Mouse (Mus musculus): ENCODE measurements around the gene Fam131a.

Fam131a gene

DNA sequence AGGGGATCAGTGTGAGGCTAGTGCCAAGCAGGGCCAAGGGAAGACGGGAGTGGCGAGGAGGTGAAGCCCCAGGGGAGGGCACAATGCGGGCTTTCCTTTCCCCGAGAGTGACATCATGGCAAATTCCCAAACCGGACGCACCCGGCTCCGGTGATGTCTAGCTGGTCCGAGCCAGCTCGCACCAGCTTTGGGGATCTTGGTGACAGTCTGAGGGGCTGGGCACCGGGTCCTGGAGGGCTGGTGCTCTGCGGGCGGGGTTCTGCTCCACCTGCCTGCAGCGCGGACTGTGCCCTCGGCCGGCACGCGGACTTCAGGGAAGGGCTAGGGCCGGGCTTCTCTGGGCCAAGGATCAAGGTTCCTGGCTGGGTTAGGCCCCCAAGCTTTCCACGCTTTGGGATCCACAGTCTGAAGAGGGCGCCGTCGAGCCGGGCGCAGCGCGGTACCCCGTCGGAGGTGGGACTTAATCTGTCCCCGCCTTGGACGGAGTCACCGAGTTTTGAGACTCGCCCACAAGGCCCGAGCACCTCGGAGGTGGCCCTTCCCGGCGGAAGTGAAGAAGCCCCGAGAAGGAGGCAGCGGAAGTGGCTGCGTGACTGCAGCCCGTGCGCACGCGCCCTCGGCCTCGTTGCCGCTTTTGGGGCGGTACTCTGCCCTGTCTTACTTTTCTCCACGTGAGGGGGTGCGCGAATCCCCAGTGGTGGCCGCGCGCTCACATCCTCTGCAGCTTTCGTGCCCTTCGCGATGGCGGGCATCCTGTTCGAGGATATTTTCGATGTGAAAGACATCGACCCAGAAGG is 24.3 kb downstream of the Fam131a start, which contains the start of the genes Polr2h and Clcn2:
Polr2h (plus strand) TSS at position 485 of the 797 bp plus-strand sequence.
Clcn2 (minus strand) TSS at position 566 of the 797 bp plus-strand sequence.
- peak; percentile 94 for DNase-seq

DNA sequence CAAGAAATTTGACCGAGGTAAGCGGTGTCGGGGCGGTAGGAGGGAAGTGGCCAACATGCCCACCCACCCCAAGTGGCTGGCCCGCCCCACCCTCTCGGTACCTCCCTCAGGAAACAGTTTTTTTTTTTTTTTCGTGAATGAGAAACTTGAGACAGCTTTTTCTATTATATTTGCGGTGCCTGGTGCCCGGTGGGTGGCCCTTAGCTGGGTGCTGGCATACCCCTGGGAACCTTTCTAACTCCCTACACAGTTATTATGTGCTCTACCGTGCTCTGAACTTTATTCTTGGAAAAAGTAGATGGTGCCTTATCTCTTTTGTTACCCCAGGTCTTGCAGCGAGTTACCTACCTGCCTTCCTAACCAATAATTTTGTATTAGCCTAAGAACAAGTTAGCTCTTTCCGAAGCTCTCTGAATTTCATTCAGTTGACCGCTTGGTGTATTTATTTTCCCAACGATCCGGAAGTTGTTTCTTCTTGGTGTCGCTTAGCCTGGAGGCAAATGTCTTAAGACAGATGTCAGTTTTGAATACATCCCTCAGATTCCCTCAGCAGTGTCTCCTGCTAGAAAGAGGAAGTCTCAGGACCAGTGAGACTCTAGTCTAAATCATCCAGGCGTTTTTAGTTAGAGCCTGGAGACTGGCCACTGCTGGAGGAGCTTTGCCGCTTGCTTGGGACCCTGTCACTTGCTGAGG is 25.1 kb downstream of the Fam131a start:
- DNase-seq = no peak

DNA sequence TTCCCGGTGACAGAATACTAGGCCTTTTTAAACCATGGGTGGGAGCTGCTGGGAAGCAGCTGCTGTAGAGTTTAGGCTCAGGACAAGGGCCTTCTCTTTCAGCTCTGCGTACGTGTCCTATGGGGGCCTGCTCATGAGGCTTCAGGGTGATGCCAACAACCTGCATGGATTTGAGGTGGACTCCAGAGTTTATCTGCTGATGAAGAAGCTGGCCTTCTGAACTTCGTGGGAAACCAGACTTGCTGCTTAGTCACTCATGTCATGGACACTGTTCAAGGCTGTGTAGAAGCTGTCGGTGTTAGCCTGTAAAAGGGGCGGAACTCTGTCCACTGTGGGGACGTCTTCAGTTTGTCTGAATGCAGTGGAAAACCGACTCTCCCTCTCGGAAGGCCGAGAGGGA is 28.8 kb downstream of the Fam131a start:
- no peak for DNase-seq

DNA sequence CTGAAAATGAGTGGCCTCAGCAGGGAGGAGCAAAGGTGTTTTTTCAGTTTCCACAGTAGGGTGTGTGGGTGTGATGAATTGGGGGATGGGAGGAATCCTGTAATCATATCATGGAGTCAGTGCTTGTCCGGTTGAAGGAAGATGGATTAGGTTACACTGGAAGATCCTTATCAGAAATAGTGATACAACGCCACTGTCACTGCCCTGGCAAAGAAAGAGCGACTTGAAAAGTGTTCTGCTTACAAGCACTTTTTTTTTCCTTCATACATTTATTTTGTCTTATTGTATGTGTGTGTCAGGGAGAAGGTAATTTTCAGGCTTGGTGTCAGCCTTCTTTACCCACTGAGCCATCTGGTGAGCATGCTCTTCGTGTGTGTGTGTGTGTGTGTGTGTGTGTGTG is 29.7 kb downstream of the Fam131a start:
- DNase-seq = no peak

DNA sequence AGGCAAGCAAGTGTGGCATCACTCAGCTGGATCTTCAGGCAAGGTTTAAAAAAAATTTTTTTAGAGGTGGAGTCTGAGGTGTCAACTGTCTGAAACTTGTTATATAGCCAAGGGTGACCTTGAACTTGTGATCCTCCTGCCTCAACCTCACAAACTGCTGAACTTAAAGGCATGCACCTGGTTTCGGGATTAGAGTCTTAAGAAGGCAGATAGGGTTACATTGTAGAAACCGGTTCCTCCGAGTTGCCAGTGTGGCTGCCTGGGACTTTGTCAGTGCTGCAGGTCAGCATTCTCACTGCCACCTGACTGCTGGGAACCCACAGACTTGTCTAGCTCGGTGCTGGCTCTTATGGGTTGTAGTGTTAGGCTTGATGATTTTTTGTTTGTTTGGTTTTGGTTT is 30.2 kb downstream of the Fam131a start:
- no peak for DNase-seq

DNA sequence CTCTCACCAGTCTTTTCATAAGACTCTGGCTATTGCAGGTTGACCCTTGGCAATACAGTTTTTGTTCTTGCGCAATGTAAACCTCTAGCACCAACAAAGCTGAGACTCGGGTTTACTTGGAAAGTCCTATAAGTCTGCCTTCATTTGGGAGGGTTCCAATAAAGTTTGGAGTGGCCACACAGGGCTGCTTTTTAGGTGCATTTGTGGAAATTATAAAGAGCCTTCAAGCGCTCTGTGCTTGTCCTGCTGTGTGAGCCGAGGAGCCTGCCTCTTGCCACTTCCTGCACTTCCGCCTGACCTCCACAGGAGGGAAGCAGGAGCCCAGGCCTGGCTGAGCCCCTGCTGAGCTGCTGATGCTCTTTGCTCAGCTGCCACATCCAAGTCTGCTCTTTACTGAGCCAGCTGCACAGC is 31.3 kb downstream of the Fam131a start:
- peak; percentile 43 for DNase-seq

DNA sequence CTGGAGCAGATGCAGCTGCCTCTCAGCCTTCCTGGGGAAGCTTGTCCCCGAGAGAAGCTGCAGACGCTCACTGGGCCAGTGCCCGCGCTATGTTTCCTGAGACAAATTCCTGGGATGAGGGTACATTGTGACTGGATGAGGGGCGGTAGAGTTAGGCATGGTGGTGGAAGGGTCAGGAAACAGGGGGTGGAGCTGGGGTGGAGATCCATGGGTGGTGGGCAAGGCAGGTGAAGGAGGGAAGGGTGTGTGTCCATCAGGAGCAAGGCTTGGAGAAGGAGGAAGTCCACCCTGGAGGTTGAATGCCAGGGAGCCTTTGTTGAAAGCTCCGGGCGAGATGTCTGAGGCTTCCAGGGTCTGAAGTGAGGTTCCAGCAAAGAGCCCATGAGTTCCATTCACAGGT is 32.3 kb downstream of the Fam131a start:
- no peak for DNase-seq

DNA sequence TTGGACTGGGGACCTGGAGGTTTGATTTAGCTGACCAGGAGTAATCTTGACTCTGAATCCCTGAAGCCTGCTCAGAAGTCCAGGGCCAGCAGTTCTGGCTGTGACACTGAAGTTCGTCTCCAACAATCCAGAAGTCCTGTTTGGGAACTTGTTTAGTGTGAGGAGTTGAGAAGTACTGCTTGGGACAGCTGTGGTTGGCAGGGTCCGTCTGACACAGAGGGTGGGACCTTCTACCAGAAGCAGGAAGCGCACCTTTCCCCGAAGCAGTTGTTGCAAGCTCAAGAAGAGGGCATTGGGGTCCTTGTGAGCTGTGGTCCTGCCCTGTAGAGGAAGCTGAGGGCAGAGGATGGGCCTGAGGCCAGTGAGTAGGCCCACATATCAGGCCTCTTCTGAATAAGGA is 32.7 kb downstream of the Fam131a start:
- no peak for DNase-seq

DNA sequence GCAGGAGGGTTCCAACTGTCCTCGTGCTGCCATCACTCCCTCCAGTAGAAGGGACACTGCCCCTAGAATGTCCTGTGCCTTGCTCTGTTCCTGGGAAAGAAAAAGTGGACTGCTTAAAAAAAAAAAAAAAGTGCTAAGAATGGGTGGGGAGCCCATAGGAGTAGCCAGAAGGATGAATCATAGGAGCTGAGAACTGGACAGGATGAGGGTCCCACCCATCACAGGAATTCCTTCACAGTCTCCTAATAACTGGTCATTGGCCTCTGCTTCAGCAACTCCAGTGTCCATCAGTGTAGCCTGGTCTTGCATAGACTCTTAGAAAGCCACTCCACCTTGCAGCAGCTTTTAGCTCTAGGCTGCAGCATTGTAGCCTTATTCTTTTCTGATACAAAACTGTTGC is 33.3 kb downstream of the Fam131a start:
- no peak for DNase-seq

DNA sequence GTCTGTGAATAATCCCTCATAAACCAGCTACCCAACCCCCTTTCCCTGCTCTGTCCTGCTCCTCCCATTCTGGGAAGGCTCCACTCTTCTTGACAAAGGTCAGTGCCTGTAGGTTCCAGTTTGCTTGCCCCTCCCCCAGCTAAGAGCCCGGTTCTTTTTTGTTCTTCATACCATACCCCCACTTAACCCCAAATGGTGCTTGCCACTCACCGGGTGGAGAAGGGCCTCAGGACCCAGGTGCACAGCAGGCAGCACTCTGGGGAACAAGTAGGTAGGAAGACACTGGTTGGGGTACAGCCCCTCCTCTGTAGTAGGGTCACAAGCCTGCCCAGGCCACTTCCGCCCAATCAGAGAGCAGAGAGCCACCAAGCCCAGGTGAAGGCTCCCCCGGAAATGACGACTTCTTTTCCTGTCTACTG is 37.3 kb downstream of the Fam131a start:
- DNase-seq = no peak

DNA sequence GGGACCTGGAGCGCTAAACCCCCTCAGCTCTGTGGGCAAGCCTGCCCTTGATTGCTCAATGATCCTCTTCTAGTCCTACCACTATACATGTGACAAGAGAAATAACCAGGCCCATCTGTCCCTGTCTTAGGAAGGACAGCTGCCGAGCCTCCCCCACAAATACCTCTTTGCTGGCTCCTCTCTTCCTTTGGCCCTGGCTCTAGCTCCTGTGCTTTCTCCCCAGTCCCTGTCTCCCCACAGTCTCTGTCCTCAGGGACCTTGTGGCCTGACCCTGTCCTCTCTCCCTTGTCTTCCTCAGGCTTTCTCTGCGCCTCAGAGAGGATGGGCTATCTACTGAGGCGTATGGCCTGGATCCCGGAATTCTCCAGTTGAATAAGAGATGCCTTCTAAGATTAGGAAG is 38.6 kb downstream of the Fam131a start:
- DNase-seq = no peak

DNA sequence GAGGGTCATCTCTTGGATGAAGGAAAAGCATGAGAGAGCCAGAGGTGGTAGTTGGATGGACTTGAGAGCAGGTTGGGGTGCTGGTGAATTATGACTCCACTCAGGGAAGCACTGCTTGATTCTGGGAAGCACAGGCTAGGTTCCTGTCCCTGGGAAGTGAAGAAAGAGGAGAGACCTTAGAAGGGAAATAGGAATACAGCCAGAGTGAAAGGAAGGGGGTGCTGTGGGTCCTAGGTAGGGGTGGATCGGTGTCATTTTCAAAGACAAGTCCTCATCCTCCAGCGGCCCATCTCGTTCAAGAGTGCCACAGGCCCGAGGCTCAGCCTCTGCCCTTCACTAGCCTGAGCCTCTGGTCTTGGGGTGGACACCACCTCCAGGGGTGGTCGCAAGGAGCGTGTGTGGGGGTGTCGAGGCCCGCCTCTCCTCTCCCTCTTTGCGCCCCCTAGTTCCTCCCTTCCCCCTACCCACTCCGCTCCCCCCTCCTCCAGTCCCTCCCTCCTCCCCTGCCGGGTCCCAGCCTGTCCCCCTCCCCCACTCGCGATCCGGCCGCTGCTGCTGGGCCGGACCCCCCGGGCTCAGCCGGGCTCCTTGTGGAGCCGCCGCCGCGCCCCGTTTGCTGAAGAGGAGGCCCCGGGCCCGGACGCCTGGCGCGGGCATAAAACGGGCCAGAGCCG is 39.3 kb downstream of the Fam131a start:
- no peak for DNase-seq

DNA sequence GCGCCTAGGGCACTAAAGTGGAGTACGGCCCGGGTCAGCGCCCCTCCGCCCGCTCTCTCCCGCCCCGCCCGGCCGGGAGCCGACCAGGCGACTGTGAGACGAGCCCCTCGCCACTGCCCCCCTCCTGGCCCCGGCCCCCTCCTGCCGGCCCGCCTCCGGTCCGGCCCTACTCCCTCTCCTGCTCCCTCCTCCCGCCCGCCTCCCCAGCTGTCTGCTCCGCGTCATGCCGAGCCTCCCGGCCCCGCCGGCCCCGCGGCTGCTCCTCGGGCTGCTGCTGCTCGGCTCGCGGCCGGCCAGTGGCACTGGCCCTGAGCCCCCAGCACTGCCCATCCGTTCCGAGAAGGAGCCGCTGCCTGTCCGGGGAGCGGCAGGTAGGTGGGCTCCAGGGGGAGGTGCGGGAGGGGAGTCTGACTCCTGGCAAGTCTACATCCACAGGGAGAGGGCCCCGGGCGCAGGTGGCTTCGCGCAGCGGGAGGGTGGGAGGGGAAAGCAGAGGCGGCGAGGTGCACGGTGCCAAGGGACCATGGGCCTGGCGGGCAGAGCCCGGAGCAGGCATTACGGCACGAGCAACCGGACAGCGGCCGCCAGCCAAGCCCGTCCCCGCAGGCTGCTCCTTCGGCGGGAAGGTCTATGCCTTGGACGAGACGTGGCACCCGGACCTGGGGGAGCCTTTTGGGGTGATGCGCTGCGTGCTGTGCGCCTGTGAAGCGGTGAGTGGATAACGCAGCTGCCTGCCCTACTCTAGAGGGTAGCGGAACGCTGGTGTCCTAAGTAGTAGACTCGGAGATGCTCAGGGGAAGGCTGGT is 40.1 kb downstream of the Fam131a start, which contains the start of gene Chrd:
Chrd (plus strand) TSS at position 203 of the 806 bp plus-strand sequence.
- DNase-seq = peak; percentile 66

DNA sequence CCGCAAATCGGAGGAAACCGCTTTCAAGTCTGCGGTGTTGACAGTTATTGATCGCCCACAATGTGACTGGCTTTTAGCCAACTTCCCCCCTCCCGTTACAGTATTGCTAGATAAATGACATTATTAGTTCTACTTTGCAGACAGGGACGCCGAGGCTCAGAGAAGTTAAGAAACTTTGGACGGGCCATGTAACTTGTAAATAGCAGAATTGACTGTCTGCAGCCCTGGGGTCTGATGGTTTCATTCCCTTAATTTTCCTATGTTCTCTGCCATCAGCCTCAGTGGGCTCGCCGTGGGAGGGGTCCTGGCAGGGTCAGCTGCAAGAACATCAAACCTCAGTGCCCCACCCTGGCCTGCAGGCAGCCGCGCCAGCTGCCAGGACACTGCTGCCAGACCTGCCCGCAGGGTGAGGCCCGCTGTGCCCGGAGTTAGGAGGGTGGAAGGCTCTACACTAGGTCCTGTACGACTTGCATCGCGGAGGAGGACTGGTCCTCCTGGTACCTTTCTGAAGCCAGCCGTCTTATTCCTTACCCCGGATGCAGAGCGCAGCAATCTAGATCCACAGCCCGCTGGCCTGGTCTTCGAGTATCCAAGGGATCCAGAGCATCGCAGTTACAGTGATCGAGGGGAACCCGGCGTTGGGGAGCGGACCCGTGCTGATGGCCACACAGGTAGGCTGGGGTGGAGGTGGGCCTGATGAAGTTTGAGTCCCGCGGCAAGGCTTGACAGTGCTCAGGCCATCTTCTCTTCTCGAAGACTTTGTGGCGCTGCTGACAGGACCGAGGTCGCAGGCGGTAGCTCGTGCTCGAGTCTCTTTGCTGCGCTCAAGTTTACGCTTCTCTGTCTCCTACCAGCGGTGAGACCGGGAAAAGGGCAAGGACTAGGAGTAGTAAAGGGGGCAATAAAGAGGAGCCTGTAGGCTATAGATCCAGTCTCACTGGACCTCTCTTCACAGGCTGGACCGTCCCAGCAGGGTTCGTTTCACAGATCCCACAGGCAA is 41.0 kb downstream of the Fam131a start, which contains the start of gene Thpo:
Thpo (minus strand) TSS at position 781 of the 1,000 bp plus-strand sequence.
- DNase-seq = no peak

DNA sequence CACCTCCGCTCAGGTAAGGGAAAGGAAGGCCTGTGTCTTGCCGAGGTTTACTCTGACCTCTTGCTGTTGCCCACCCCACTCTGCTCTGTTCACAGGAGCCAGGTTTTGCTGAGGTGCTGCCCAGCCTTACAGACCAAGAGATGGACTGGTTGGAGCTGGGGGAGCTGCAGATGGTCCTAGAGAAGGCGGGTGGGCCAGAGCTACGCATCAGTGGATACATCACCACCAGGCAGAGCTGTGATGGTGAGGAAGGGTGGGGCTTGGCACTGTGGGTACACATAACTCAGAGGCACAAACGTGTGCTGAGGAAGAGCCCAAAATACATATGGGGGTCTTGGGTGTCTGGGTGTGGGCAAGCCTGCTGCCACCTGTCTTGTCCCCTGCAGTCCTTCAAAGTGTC is 42.6 kb downstream of the Fam131a start:
- no peak for DNase-seq

DNA sequence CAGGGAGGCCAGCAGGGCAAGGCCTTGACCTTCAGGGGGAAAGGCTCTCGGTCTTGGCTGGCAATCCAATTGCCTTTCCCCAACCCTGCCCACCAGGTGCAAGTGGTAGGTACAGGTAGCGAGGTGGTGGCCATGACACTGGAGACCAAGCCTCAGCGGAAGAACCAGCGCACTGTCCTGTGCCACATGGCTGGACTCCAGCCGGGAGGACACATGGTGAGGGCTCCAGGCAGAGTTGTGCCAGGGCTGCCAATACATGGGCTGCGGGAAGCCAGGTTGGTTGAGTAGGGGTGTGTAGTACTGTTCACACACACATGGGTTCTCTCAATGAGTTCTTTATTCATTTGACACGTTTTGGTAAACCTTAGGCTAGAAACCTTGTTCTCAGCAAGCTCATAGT is 43.1 kb downstream of the Fam131a start:
- no peak for DNase-seq

DNA sequence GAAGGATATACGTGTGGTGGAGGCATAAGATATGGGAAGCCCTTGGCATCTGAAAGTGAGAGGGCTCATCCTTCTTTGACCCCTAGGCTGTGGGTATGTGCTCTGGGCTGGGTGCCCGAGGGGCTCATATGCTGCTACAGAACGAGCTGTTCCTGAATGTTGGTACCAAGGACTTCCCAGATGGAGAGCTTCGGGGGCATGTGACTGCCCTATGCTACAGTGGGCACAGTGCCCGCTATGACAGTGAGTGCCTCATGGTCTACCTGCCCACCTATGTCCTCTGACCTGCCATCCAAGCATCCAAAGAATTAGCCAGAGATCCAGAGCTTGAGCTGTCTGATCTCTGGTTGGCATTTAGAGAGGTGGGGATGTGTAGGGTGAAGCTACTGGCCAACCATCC is 43.8 kb downstream of the Fam131a start:
- no peak for DNase-seq

DNA sequence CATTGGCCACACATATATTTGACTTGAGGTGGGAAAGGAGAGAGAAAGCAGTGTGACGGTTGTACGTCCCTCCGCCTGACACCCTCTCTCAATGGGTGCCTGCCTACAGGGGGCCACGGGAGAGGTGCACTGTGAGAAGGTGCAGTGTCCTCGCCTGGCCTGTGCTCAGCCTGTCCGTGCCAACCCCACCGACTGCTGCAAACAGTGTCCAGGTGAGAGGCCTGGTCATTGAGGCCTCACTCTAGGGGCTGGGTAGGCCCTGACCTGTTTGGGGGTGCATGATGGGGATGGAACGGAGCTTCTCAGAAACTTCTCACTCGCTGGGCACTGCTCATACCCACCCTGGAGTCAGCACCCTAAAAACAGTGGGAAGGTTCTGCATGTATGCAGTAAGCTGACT is 46.8 kb downstream of the Fam131a start:
- no peak for DNase-seq

DNA sequence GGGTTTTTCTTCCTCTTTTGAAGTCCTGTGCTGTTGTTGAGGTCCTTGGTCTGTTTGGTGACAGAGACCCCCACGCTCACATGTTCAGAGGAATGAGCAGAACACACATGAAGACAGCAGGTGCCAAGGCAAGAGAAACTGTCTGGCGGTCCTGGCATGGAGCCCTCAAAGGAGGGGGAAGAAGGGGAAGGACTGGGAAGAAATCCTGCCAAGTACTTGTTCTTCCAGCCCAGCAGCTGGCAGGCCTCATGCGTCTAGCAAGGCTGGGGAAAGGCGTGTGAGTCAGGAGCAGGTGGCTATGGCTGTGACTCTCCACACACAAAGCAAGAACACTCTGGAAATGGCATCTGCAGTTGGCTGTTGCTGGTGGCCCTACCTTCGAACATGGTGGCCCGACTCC is 53.6 kb downstream of the Fam131a start:
- DNase-seq = peak; percentile 56

DNA sequence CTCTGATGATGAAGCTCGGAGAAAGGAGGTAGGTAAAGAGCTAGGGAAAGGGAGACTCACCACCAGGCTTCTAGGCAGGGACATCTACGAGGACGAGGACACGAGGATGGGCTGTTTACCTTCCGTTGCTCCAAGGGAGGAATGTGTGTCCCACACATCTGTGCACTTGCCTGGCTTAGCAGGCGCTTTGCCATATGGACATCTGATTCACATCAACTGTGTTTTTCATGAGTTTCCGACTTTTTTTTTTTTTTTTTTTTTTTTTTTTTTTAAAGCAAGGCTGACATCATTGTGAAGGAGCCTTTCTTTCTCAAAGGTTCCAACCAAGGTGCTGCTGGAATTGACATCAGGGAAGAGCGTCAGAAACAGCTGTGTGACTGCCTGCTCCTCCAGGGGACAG is 57.5 kb downstream of the Fam131a start:
- DNase-seq = no peak

Measured in right cerebral cortex, postnatal 4 days (tissue).